Mouse (Mus musculus) kidney, postnatal 0 days (tissue): ENCODE data around the gene Gstt3. TPM values are rescaled to one million over a fixed set of nuclear protein-coding genes. Genes with fewer than 3 reads are reported as not detected.

Experiments
- ATAC-seq: fragments of 200-750 bp; cut with Nextera tagmentation; replicated peaks from 2 replicates; pipeline ENCODE4 v1.8.0; 2017; ENCODE audit warnings: low read depth, moderate number of reproducible peaks, moderate TSS enrichment, moderate library complexity; ENCODE audit not compliant: low FRiP score
- DNase-seq: peaks from one replicate; pipeline ENCODE4 v3.0.0-alpha.2; 2016; ENCODE audit warnings: low spot score
- H3K27ac ChIP-seq: fragments of 300-500 bp; sonication (generic); 2 replicates; pipeline ENCODE4 v1.5.1; 2014; ENCODE audit warnings: mild to moderate bottlenecking
- H3K27me3 ChIP-seq: fragments of 300-500 bp; sonication (generic); 2 replicates; pipeline ENCODE4 v1.6.1; 2014; ENCODE audit warnings: low read length, mixed read lengths; ENCODE audit not compliant: insufficient read depth
- H3K36me3 ChIP-seq: fragments of 300-500 bp; sonication (generic); 2 replicates; pipeline ENCODE4 v1.6.1; 2014; ENCODE audit warnings: low read length, mixed read lengths; ENCODE audit not compliant: insufficient read depth
- H3K4me1 ChIP-seq: fragments of 300-500 bp; sonication (generic); replicated peaks from 2 replicates; pipeline ENCODE4 v1.6.1; 2014; ENCODE audit warnings: antibody characterized with exemption, low read length, mixed read lengths; ENCODE audit not compliant: insufficient read depth
- H3K4me2 ChIP-seq: fragments of 300-500 bp; sonication (generic); 2 replicates; pipeline ENCODE4 v1.6.1; 2014; ENCODE audit warnings: mild to moderate bottlenecking, low read length, moderate library complexity, mixed read lengths
- H3K4me3 ChIP-seq: fragments of 300-500 bp; sonication (generic); replicated peaks from 2 replicates; pipeline ENCODE4 v1.5.1; 2014; ENCODE audit warnings: low read depth, low read length
- H3K9ac ChIP-seq: fragments of 300-500 bp; sonication (generic); 2 replicates; pipeline ENCODE4 v1.6.1; 2014; ENCODE audit warnings: low read depth, low read length
- H3K9me3 ChIP-seq: fragments of 300-500 bp; sonication (generic); replicated peaks from 2 replicates; pipeline ENCODE4 v1.6.1; 2016; ENCODE audit warnings: low read length, inconsistent platforms, mixed read lengths
- CTCF ChIP-seq: IDR thresholded peaks from 2 replicates; pipeline ENCODE4 v1.5.1; 2016; ENCODE audit warnings: antibody characterized with exemption, low read depth, mild to moderate bottlenecking, moderate library complexity
- WGBS: fragments of 180-500 bp; shearing (Covaris S2); extraction: QIAGEN DNeasy Blood & Tissue Kit; methylation state at CpG from one replicate; pipeline ENCODE4 v1.1.7; 2014; 5-methylcytosine and 5-hydroxymethylcytosine counted together
- polyA plus RNA-seq: library from polyadenylated mRNA; unstranded; fragments of >200 nt; fragmentation: Nextera tagmentation; extraction: Ambion mirVana; gene quantifications from 2 replicates; pipeline ENCODE4 v1.2.1, GENCODE M21; 2015

The Gstt3 gene
- polyA plus RNA-seq, 1 experiment from 2014 or later = 78.3 TPM

- no peak overlapping the region for H3K27ac ChIP-seq
- WGBS = 96% methylated on average over 3 of the region's 3 CpGs
- H3K9ac ChIP-seq = no peak overlapping the region
- H3K4me2 ChIP-seq = no peak overlapping the region
- no peak overlapping the region for H3K4me3 ChIP-seq
- DNase-seq = no peak
- H3K27me3 ChIP-seq = no peaks in the 10 kb centered on the region
- no peak for ATAC-seq
- H3K9me3 ChIP-seq = no peaks in the 10 kb centered on the region
- H3K36me3 ChIP-seq = peaks cover 61% of the 10 kb centered on the region
- no peaks in the 10 kb centered on the region for H3K4me1 ChIP-seq
- no peak for TF ChIP-seq CTCF
Measured at GRCm38 (mm10) chr10:75740866-75741265, 40.3 kb downstream of the Gstt3 start.

- H3K4me2 ChIP-seq = no peak overlapping the region
- no peak overlapping the region for H3K9ac ChIP-seq
- ATAC-seq = no peak
- no peak for DNase-seq
- no peaks in the 10 kb centered on the region for H3K27me3 ChIP-seq
- no peaks in the 10 kb centered on the region for H3K4me1 ChIP-seq
- no peak for TF ChIP-seq CTCF
- H3K27ac ChIP-seq = no peak overlapping the region
- WGBS = 90% methylated on average over 7 of the region's 7 CpGs
- peaks cover 67% of the 10 kb centered on the region for H3K36me3 ChIP-seq
- H3K4me3 ChIP-seq = no peak overlapping the region
- H3K9me3 ChIP-seq = no peaks in the 10 kb centered on the region
Measured at GRCm38 (mm10) chr10:75725449-75725848, 55.8 kb downstream of the Gstt3 start.

Other genes with a start within 250 kb of the Gstt3 start
- gene Lrrc75b, start 221.1 kb downstream of the Gstt3 start, polyA plus RNA-seq = 2.6 and 2.7 TPM in 2 replicates
- gene Ggt1, start 219.8 kb downstream of the Gstt3 start, polyA plus RNA-seq = 317 and 388 TPM in 2 replicates
- gene Ggt5, start 192.1 kb downstream of the Gstt3 start, polyA plus RNA-seq = 4.2 and 5.1 TPM in 2 replicates
- 33.7 and 38.7 TPM in 2 replicates for gene Susd2, start 137.4 kb downstream of the Gstt3 start, polyA plus RNA-seq
- 20.5 and 24.0 TPM in 2 replicates for gene Cabin1, start 17.1 kb downstream of the Gstt3 start, polyA plus RNA-seq
- 183 and 188 TPM in 2 replicates for gene Ddt, start 8.0 kb downstream of the Gstt3 start, polyA plus RNA-seq
- gene Gm20441, start 460 bp downstream of the Gstt3 start, polyA plus RNA-seq = 0.71 TPM in 1 of 2 replicates, not detected in the other
- gene Gstt1, start 17.2 kb upstream of the Gstt3 start, polyA plus RNA-seq = 33.2 and 34.4 TPM in 2 replicates
- gene Gstt4, start 41.1 kb upstream of the Gstt3 start, polyA plus RNA-seq = not detected in 2 replicates
- 125 and 129 TPM in 2 replicates for gene Gstt2, start 56.0 kb upstream of the Gstt3 start, polyA plus RNA-seq
- 1,473 and 1,501 TPM in 2 replicates for gene Mif, start 78.8 kb upstream of the Gstt3 start, polyA plus RNA-seq
- gene Derl3, start 112.0 kb upstream of the Gstt3 start, polyA plus RNA-seq = 2.8 and 3.3 TPM in 2 replicates
- gene Smarcb1, start 140.2 kb upstream of the Gstt3 start, polyA plus RNA-seq = 149 and 168 TPM in 2 replicates
- gene Chchd10, start 151.7 kb upstream of the Gstt3 start, polyA plus RNA-seq = 520 and 541 TPM in 2 replicates
- gene Mmp11, start 155.1 kb upstream of the Gstt3 start, polyA plus RNA-seq = 39.4 and 43.2 TPM in 2 replicates
- 0.32 and 0.39 TPM in 2 replicates for gene Gm867, start 159.3 kb upstream of the Gstt3 start, polyA plus RNA-seq
- gene Vpreb3, start 161.6 kb upstream of the Gstt3 start, polyA plus RNA-seq = 0.78 and 0.97 TPM in 2 replicates
- gene Gm5134, start 173.1 kb upstream of the Gstt3 start, polyA plus RNA-seq = 0.16 TPM in 1 of 2 replicates, not detected in the other